Mouse (Mus musculus): ENCODE measurements at regions not wholly inside any gene's neighbourhood (a gene's known extent, or its start where the extent isn't known, plus 50 kb on each side); places are given as distances from the start of the nearest gene placed in this dataset.
A peak's percentile ranks its signal among the peaks of the same experiment; 100 is the strongest.

- no peak for DNase-seq
These were observed 113.4 kb upstream of the C1qtnf3 start for GRCm38 (mm10) chr15:10838584-10839288.

GRCm38 (mm10) chr15:10840621-10841034 lies 111.5 kb upstream of the C1qtnf3 start:
- DNase-seq = no peak

- DNase-seq = no peak
These were observed 109.0 kb upstream of the C1qtnf3 start for GRCm38 (mm10) chr15:10843060-10843695.

GRCm38 (mm10) chr15:10846722-10847121 lies 105.4 kb upstream of the C1qtnf3 start:
- DNase-seq = no peak

- DNase-seq = no peak
These were observed 87.9 kb upstream of the C1qtnf3 start for GRCm38 (mm10) chr15:10864004-10864775.

GRCm38 (mm10) chr15:10865109-10865508 lies 87.0 kb upstream of the C1qtnf3 start:
- DNase-seq = no peak

GRCm38 (mm10) chr15:10866794-10867193 lies 85.3 kb upstream of the C1qtnf3 start:
- DNase-seq = no peak

GRCm38 (mm10) chr15:10868115-10868514 lies 84.0 kb upstream of the C1qtnf3 start:
- no peak for DNase-seq

- peak in 1 of 2 experiments; percentile 7 for DNase-seq
These were observed 83.2 kb upstream of the C1qtnf3 start for GRCm38 (mm10) chr15:10868716-10869585.

- DNase-seq = no peak
These were observed 82.3 kb upstream of the C1qtnf3 start for GRCm38 (mm10) chr15:10869879-10870278.

GRCm38 (mm10) chr15:10872322-10872967 lies 79.7 kb upstream of the C1qtnf3 start:
- DNase-seq = peak in 1 of 2 experiments; percentile 12

- peak; percentile 1 to 5 for DNase-seq
These were observed 75.8 kb upstream of the C1qtnf3 start for GRCm38 (mm10) chr15:10876328-10876727.

- no peak for DNase-seq
These were observed 70.4 kb upstream of the C1qtnf3 start for GRCm38 (mm10) chr15:10881726-10882125.

GRCm38 (mm10) chr15:10887990-10888389 lies 64.1 kb upstream of the C1qtnf3 start:
- no peak for DNase-seq

- DNase-seq = no peak
These were observed 61.8 kb upstream of the C1qtnf3 start for GRCm38 (mm10) chr15:10890220-10890921.

GRCm38 (mm10) chr15:10898309-10898708 lies 53.8 kb upstream of the C1qtnf3 start:
- no peak for DNase-seq

- DNase-seq = no peak
These were observed 53.2 kb upstream of the C1qtnf3 start for GRCm38 (mm10) chr15:10898715-10899486.

- no peak for DNase-seq
These were observed 52.2 kb upstream of the C1qtnf3 start for GRCm38 (mm10) chr15:10899904-10900303.

- DNase-seq = peak; percentile 9 to 16
These were observed 51.1 kb upstream of the C1qtnf3 start for GRCm38 (mm10) chr15:10901075-10901474.

- no peak for DNase-seq
These were observed 50.3 kb upstream of the C1qtnf3 start for GRCm38 (mm10) chr15:10901745-10902262.
